Mouse (Mus musculus): Measurements from ENCODE around the gene Mdga1.

GRCm38 (mm10) chr17:29947271-29947714 lies 22.6 kb downstream of the Mdga1 start:
- TF ChIP-seq GATA1 (IDR thresholded peaks at IDR 0.05; ENCODE audit: low read length) (no peak), TAL1 (IDR thresholded peaks at IDR 0.05; ENCODE audit: low read length) (no peak)

All from erythroblast, embryonic 14.5 days (primary cell).